ENCODE assay signal across 36 mouse cellular contexts in the genomic region with DNA sequence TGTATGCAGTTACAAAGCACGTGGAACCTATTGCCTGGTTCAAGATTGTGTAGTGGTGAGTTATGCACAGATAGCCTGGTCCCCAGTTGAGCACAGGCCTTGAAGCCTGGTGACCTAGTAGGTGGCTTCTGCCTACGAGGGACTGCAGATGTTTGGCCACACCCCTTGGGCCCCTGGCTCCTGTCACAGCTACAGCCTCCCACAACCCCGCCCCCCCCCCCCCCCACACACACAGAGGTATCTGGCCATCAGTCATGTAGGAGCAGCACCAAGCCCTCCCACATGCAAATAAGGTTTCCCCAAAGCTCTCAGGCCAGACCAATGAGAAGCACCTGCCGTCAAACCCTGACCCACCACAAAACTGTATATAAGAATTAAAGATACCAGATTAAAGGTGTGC.
DNase-seq lines count a peak whose midpoint lies in the region; ATAC-seq and TF ChIP-seq lines count a peak whose summit lies in the region.
"Had no signal": no experiment of that assay in that cellular context is flagged by ENCODE, and none has a peak within 500 bp of the region (broad histone marks: within the 10 kb centered on the region; RNA-seq: fewer than 3 reads in every experiment).

No protein-coding gene starts in this region.

- ATAC-seq in liver, embryonic 11.5 days (replicated peaks; ENCODE audit: low FRiP score): peak; percentile 51
- ATAC-seq: activated CD4-positive, CD25-positive, alpha-beta regulatory T cell, adult 4 months; CD4-positive, CD25-positive, alpha-beta regulatory T cell, adult 4 months; forebrain, embryonic 15.5 days; hindbrain, postnatal 0 days; inflammation-experienced regulatory T-cells, adult 6 months; intestine, embryonic 16.5 days; Patski had no signal

- WGBS in liver, embryonic 11.5 days: 46% methylated on average over 4 of the region's 4 CpGs

- H3K27ac ChIP-seq in ES-E14 (ENCODE audit: insufficient read depth, low read depth, low read length, poor library complexity, severe bottlenecking): peak overlapping the region; percentile 91
- no peak overlapping the region for H3K27ac ChIP-seq in liver, embryonic 11.5 days (ENCODE audit: low read depth, low read length)
- H3K27ac ChIP-seq: embryonic facial prominence, embryonic 10.5 days; embryonic facial prominence, embryonic 13.5 days; forebrain, embryonic 12.5 days; forebrain, embryonic 15.5 days; gastrocnemius, adult 2 months; heart, embryonic 10.5 days; heart, embryonic 13.5 days; hindbrain, embryonic 14.5 days; hindbrain, postnatal 0 days had no signal

- DNase-seq in A20 (ENCODE audit: low read depth, low spot score) (peak; percentile 34), ES-E14 (ENCODE audit: low read depth, low spot score) (no peak), adipocyte (ENCODE audit: low spot score) (no peak)
- no peak for DNase-seq in liver, embryonic 11.5 days (ENCODE audit: low spot score)
- no peak for DNase-seq in heart, adult 9 months (ENCODE audit: low spot score in 2 of 2)
- no peak for DNase-seq in frontal cortex, postnatal 25 days (ENCODE audit: low spot score in 2 of 2)
- no peak for DNase-seq in neural tube, embryonic 10.5 days (ENCODE audit: extremely low spot score, low spot score)
- DNase-seq: adrenal gland, postnatal 10 days; adrenal gland, postnatal 36 days; cerebellum, adult 11 months; cerebellum, adult 2 months; cerebellum, adult 9-11 months; cerebellum, postnatal 36 days; embryo, embryonic 11 days; gastrocnemius, adult 2 months; gastrocnemius, postnatal 25 days; heart, adult 18-20 months; heart, postnatal 14 days; heart, postnatal 4 days; kidney, adult 18-20 months had no signal

- H3K4me1 ChIP-seq in E14TG2a.4 (replicated peaks; ENCODE audit: low read depth, low read length): peaks cover 89% of the 10 kb centered on the region
- H3K4me1 ChIP-seq in ES-E14 (ENCODE audit: control insufficient read depth in 2 of 2, insufficient read depth in 2 of 2, low read length in 2 of 2, poor library complexity in 1 of 2): peaks cover 15 to 36% of the 10 kb centered on the region in 2 experiments
- H3K4me1 ChIP-seq in liver, embryonic 11.5 days (replicated peaks; ENCODE audit: control insufficient read depth, insufficient read depth, low read length): peaks cover 3% of the 10 kb centered on the region; the same call in 1 of the 2 replicates

- in situ Hi-C loops in ES-E14 (cut with MboI; ENCODE audit: low sequenced_read_pairs in 2 of 2, unreplicated experiment in 2 of 2): no loop called here

- peaks cover 44% of the 10 kb centered on the region for H3K36me3 ChIP-seq in E14TG2a.4 (ENCODE audit: insufficient read depth, low read length)
- peaks cover 1% of the 10 kb centered on the region; the same call in 1 of the 2 replicates for H3K36me3 ChIP-seq in ES-E14 (ENCODE audit: control insufficient read depth, insufficient read depth, low read length, poor library complexity, severe bottlenecking)
- H3K36me3 ChIP-seq in liver, embryonic 11.5 days (ENCODE audit: control insufficient read depth, insufficient read depth, low read length): no peaks in the 10 kb centered on the region
- H3K36me3 ChIP-seq: embryonic facial prominence, embryonic 10.5 days; embryonic facial prominence, embryonic 13.5 days; forebrain, embryonic 12.5 days; forebrain, embryonic 15.5 days; G1E; heart, embryonic 10.5 days; heart, embryonic 13.5 days had no signal

- TF ChIP-seq CTCF in E14TG2a.4 (conservative IDR thresholded peaks at IDR 0.05; ENCODE audit: low read length): no peak

- no peak overlapping the region for H3K4me2 ChIP-seq in liver, embryonic 11.5 days
- H3K4me2 ChIP-seq: embryonic facial prominence, embryonic 13.5 days; forebrain, embryonic 12.5 days; forebrain, embryonic 15.5 days; heart, embryonic 13.5 days; hindbrain, embryonic 14.5 days had no signal

- peak overlapping the region; percentile 70; the same call in 1 of the 2 replicates for H3K9ac ChIP-seq in ES-E14 (ENCODE audit: insufficient read depth, low read depth, low read length, poor library complexity, severe bottlenecking)
- H3K9ac ChIP-seq in liver, embryonic 11.5 days (ENCODE audit: low read depth, low read length): no peak overlapping the region
- H3K9ac ChIP-seq: embryonic facial prominence, embryonic 13.5 days; forebrain, embryonic 12.5 days; forebrain, embryonic 15.5 days; heart, embryonic 13.5 days; hindbrain, embryonic 14.5 days had no signal

- H3K4me3 ChIP-seq in E14TG2a.4 (replicated peaks; ENCODE audit: low read length): peak overlapping the region; percentile 71
- H3K4me3 ChIP-seq in ES-E14 (ENCODE audit: insufficient read depth in 1 of 2, low read depth in 1 of 2, low read length in 2 of 2, poor library complexity in 1 of 2, severe bottlenecking in 1 of 2): peak overlapping the region; percentile 39 to 42
- no peak overlapping the region for H3K4me3 ChIP-seq in liver, embryonic 11.5 days (ENCODE audit: low read depth, low read length)
- H3K4me3 ChIP-seq: embryonic facial prominence, embryonic 10.5 days; embryonic facial prominence, embryonic 13.5 days; erythroblast, embryonic 14.5 days; forebrain, embryonic 12.5 days; forebrain, embryonic 15.5 days; gastrocnemius, adult 2 months; heart, embryonic 10.5 days; heart, embryonic 13.5 days had no signal

- no peaks in the 10 kb centered on the region for H3K27me3 ChIP-seq in E14TG2a.4 (ENCODE audit: insufficient read depth, low read length)
- H3K27me3 ChIP-seq in liver, embryonic 11.5 days (replicated peaks; ENCODE audit: control insufficient read depth, insufficient read depth, low read length): no peaks in the 10 kb centered on the region
- H3K27me3 ChIP-seq: embryonic facial prominence, embryonic 13.5 days; forebrain, embryonic 12.5 days; forebrain, embryonic 15.5 days; heart, embryonic 13.5 days; Patski had no signal

- H3K9me3 ChIP-seq in E14TG2a.4 (ENCODE audit: low read length) (peaks cover 46% of the 10 kb centered on the region), ES-E14 (ENCODE audit: control insufficient read depth, insufficient read depth, low read depth, low read length) (no peaks in the 10 kb centered on the region)
- H3K9me3 ChIP-seq in liver, embryonic 11.5 days (ENCODE audit: control insufficient read depth, low read length): no peaks in the 10 kb centered on the region
- H3K9me3 ChIP-seq: embryonic facial prominence, embryonic 10.5 days; embryonic facial prominence, embryonic 13.5 days; forebrain, embryonic 12.5 days; forebrain, embryonic 15.5 days; G1E; heart, embryonic 10.5 days; heart, embryonic 13.5 days had no signal

TF ChIP-seq in ES-E14, 5 proteins besides CTCF, POLR2A, EP300 and RAD21:
- no peak for TF ChIP-seq HCFC1 (IDR thresholded peaks at IDR 0.05; ENCODE audit: borderline replicate concordance, insufficient read depth, low read length)
- no peak for TF ChIP-seq CHD2 (IDR thresholded peaks at IDR 0.05; ENCODE audit: low read depth, low read length)
- TF ChIP-seq ZC3H11A (IDR thresholded peaks at IDR 0.05; ENCODE audit: borderline replicate concordance, low read depth, low read length): no peak
- TF ChIP-seq ZNF384 (IDR thresholded peaks at IDR 0.05; ENCODE audit: low read depth, low read length): no peak
- no peak for TF ChIP-seq MAFK (IDR thresholded peaks at IDR 0.05; ENCODE audit: insufficient read depth, low read depth, low read length)
TF ChIP-seq in ES-E14: peak in this region for 0.
